Mouse (Mus musculus) erythroblast, embryonic 14.5 days (primary cell): ENCODE results near the gene Adssl1.

Experiments used
- GATA1 ChIP-seq: IDR thresholded peaks from 2 replicates; pipeline ENCODE4 v1.6.1; 2012; ENCODE audit warnings: low read length, inconsistent platforms, mixed read lengths
- TAL1 ChIP-seq: IDR thresholded peaks from 3 replicates; pipeline ENCODE4 v1.6.1; 2012; ENCODE audit warnings: low read length, inconsistent platforms, mixed read lengths

DNA sequence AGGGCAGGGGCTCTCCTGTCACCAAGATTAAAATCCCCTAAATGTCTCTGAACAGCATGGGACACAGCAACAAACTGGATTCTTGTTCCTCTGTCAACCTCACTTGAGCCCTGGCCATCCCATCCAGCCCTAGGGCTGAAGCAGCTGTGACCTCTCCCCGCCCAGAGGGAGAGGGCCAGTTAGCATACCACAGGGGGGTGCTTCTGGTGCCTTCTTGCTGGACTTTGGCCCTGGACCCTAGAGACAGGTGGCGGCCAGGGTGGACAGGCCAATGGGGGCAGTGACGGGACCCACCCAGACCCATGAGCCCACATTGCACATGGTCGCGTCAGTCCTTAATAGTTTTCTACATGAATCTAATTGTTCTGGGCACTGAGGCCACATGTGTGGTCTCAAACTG is 34.2 kb downstream of the Adssl1 start:
- TF ChIP-seq TAL1 (no peak), GATA1 (no peak)
